In the genomic region with DNA sequence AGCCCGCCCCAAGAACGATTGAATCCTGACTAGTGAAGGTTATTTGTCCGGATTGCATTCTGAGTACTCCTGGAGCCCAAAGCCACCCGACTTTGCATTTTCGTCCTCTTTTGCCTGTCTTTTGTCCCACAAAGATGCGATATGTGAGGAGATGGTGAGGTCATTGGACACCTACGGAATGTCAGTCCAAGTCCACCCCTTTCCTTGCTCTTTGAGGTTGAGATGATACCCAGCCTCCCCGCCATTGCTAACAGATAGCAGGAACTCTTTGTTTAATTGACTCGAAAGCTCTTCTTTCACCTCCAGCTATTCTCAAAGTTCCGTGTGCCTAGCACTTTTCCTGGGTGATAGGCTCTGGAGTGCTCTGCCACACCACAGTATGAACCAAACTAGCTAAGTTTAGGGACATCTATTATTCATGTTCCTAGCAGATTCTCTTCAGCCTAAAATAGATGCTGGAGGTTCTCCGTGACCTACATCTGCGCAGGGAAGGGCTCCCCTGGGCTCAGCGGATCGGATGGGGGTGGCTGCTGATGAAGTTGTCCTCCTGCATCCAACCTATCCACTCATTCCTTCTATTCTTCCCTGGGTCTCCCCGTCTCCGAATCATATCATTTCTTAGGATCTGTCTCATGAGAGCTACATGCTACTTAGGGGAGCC, we compare ENCODE assay signal across 8 mouse cellular contexts. TPM values are rescaled to one million over a fixed set of nuclear protein-coding genes. Genes with fewer than 3 reads are reported as not detected.
DNase-seq lines count a peak whose midpoint lies in the region; ATAC-seq and TF ChIP-seq lines count a peak whose summit lies in the region.

No protein-coding gene starts in this region.

- peaks cover 61% of the 10 kb centered on the region for H3K27me3 ChIP-seq in stomach, embryonic 14.5 days (ENCODE audit: control insufficient read depth, insufficient read depth, low read length)
- H3K27me3 ChIP-seq in stomach, postnatal 0 days (ENCODE audit: control insufficient read depth, insufficient read depth, low read length) = peaks cover 21% of the 10 kb centered on the region
- peaks cover 91% of the 10 kb centered on the region for H3K27me3 ChIP-seq in midbrain, embryonic 10.5 days (ENCODE audit: low read depth, poor library complexity, severe bottlenecking)
- H3K27me3 ChIP-seq in stomach, embryonic 16.5 days (ENCODE audit: control insufficient read depth, insufficient read depth, low read length) = peaks cover 67% of the 10 kb centered on the region

- no peaks in the 10 kb centered on the region for H3K9me3 ChIP-seq in stomach, embryonic 14.5 days (ENCODE audit: control insufficient read depth, low read depth, low read length)
- H3K9me3 ChIP-seq in stomach, postnatal 0 days (ENCODE audit: control insufficient read depth, low read length) = no peaks in the 10 kb centered on the region
- H3K9me3 ChIP-seq in midbrain, embryonic 10.5 days (replicated peaks) = no peaks in the 10 kb centered on the region
- no peaks in the 10 kb centered on the region for H3K9me3 ChIP-seq in stomach, embryonic 16.5 days (replicated peaks; ENCODE audit: control insufficient read depth, low read length)

- no peak overlapping the region for H3K4me3 ChIP-seq in stomach, embryonic 14.5 days (ENCODE audit: low read depth, low read length)
- H3K4me3 ChIP-seq in stomach, postnatal 0 days (ENCODE audit: low read depth, low read length) = no peak overlapping the region
- H3K4me3 ChIP-seq in midbrain, embryonic 10.5 days = peak overlapping the region; percentile 54
- peak overlapping the region; percentile 40; the same call in 1 of the 2 replicates for H3K4me3 ChIP-seq in stomach, embryonic 16.5 days (replicated peaks; ENCODE audit: low read length)

- H3K36me3 ChIP-seq in stomach, embryonic 14.5 days (ENCODE audit: control insufficient read depth, insufficient read depth, low read length) = no peaks in the 10 kb centered on the region
- no peaks in the 10 kb centered on the region for H3K36me3 ChIP-seq in stomach, postnatal 0 days (ENCODE audit: control insufficient read depth, insufficient read depth, low read length)
- no peaks in the 10 kb centered on the region for H3K36me3 ChIP-seq in midbrain, embryonic 10.5 days
- H3K36me3 ChIP-seq in stomach, embryonic 16.5 days (ENCODE audit: control insufficient read depth, insufficient read depth, low read length) = no peaks in the 10 kb centered on the region

- no peaks in the 10 kb centered on the region for H3K4me1 ChIP-seq in stomach, embryonic 14.5 days (ENCODE audit: control insufficient read depth, insufficient read depth, low read length)
- H3K4me1 ChIP-seq in stomach, postnatal 0 days (replicated peaks; ENCODE audit: control insufficient read depth, insufficient read depth) = no peaks in the 10 kb centered on the region
- H3K4me1 ChIP-seq in midbrain, embryonic 10.5 days = peaks cover 50% of the 10 kb centered on the region
- peaks cover 15% of the 10 kb centered on the region for H3K4me1 ChIP-seq in stomach, embryonic 16.5 days (ENCODE audit: control insufficient read depth, insufficient read depth, low read length)

- H3K4me2 ChIP-seq in stomach, embryonic 14.5 days (replicated peaks; ENCODE audit: low read depth, low read length) = peak overlapping the region; percentile 38; the same call in 1 of the 2 replicates
- no peak overlapping the region for H3K4me2 ChIP-seq in stomach, postnatal 0 days (replicated peaks; ENCODE audit: low read depth)
- no peak overlapping the region for H3K4me2 ChIP-seq in stomach, embryonic 16.5 days (ENCODE audit: low read depth, low read length)

- TF ChIP-seq CTCF in stomach, postnatal 0 days (IDR thresholded peaks at IDR 0.05; ENCODE audit: low read depth) = no peak

- no peak for ATAC-seq in stomach, embryonic 14.5 days (ENCODE audit: insufficient number of reproducible peaks, insufficient read depth, low FRiP score, low read depth)
- no peak for ATAC-seq in stomach, postnatal 0 days (ENCODE audit: low FRiP score, low TSS enrichment)
- ATAC-seq in stomach, embryonic 16.5 days (ENCODE audit: insufficient read depth, low FRiP score) = no peak

- WGBS in stomach, embryonic 14.5 days = 2% methylated on average over 16 of the region's 16 CpGs
- 4% methylated on average over 16 of the region's 16 CpGs for whole genome bisulfite sequencing in stomach, postnatal 0 days
- WGBS in midbrain, embryonic 10.5 days = 2% methylated on average over 16 of the region's 16 CpGs
- WGBS in stomach, embryonic 16.5 days = 2% methylated on average over 16 of the region's 16 CpGs

- TF ChIP-seq EP300 in stomach, postnatal 0 days (optimal IDR thresholded peaks at IDR 0.05) = no peak

- peak; percentile 3 to 11 for DNase-seq in cerebellum, postnatal 25 days
- no peak for DNase-seq in cerebellum, adult 11-12 months
- DNase-seq in stomach, postnatal 0 days (ENCODE audit: low spot score) = no peak
- peak; percentile 34 for DNase-seq in midbrain, embryonic 10.5 days (ENCODE audit: low spot score)
- no peak for DNase-seq in spleen, adult 12 weeks (ENCODE audit: low spot score)
- DNase-seq in natural killer cell, adult 2 months (ENCODE audit: low spot score in 2 of 2) = no peak

- H3K9ac ChIP-seq in stomach, embryonic 14.5 days (replicated peaks; ENCODE audit: low read depth, low read length) = no peak overlapping the region
- no peak overlapping the region for H3K9ac ChIP-seq in stomach, postnatal 0 days (ENCODE audit: low read length)
- H3K9ac ChIP-seq in stomach, embryonic 16.5 days (ENCODE audit: low read length) = no peak overlapping the region

- no peak overlapping the region for H3K27ac ChIP-seq in stomach, embryonic 14.5 days (ENCODE audit: low read length)
- H3K27ac ChIP-seq in stomach, postnatal 0 days (replicated peaks) = no peak overlapping the region
- peak overlapping the region; percentile 55 for H3K27ac ChIP-seq in midbrain, embryonic 10.5 days (replicated peaks)
- H3K27ac ChIP-seq in stomach, embryonic 16.5 days (ENCODE audit: low read length) = no peak overlapping the region

RNA-seq across cellular contexts. Expression of a gene that starts 2.6 kb away (rescaled TPM):
- 0.58 and 1.3 TPM in 2 replicates for polyA plus RNA-seq in stomach, embryonic 14.5 days (2014; fragmentation: Nextera tagmentation; extraction: Ambion mirVana)
- 0.58 and 0.88 TPM in 2 replicates for polyA plus RNA-seq in stomach, postnatal 0 days (2015; fragmentation: Nextera tagmentation; extraction: Ambion mirVana)
- polyA plus RNA-seq in midbrain, embryonic 10.5 days (2016; fragmentation: Nextera tagmentation; extraction: Ambion mirVana) = 2.9 and 8.8 TPM in 2 replicates
- polyA plus RNA-seq in stomach, embryonic 16.5 days (2015; fragmentation: Nextera tagmentation; extraction: Ambion mirVana) = 0.45 and 0.52 TPM in 2 replicates

Comparison
In these comparisons a context has a peak if more than half of its experiments do, and no peak if none do; other contexts are left out.
1. DNase-seq: peak in cerebellum, postnatal 25 days (2 of 2) and midbrain, embryonic 10.5 days (single experiment); none in cerebellum, adult 11-12 months (single experiment), stomach, postnatal 0 days (single experiment), spleen, adult 12 weeks (single experiment) and natural killer cell, adult 2 months (0 of 2).
2. H3K4me3 ChIP-seq: peak in midbrain, embryonic 10.5 days (single experiment) and stomach, embryonic 16.5 days (single experiment); none in stomach, embryonic 14.5 days (single experiment) and stomach, postnatal 0 days (single experiment).